Mouse (Mus musculus): ENCODE measurements around the gene Ltb.

DNA sequence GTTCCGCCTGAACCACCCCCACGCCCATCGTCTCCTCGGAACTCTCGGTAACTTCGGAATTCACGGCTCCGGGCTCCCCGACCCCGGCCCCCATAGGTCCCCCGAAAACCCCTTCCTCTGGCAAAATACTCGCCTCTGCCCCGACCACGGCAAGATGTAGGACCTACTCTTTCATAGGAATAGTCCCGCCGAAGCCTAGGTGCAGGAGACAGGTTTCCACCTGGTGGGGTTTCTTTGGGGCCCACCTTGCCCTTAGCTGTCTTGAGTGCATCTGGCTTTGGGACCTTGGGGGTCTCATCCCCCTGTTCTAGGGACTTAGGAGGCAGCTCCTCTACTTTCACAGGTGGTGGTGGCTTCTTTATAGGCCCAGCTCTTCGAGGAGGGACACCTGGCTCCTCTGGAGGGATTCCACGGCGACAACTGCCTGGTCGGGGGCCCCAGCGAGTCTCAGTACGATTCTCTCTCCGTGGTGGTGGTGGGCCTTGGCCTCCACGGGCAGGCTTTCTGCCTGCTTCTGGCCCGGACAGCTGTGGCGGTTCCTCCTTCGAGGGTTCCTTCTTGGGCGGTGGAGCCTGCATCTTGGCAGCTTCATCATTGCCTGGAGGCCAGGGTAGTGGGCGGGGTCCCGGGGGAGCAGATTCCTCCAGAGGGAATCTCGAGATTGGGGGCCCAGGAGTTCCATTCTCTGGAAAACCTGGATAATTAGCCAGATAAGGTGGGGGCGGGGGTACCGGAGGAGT lies 37.6 kb upstream of the Ltb start:
- no peak for TF ChIP-seq POLR2A (IDR thresholded peaks at IDR 0.05; ENCODE audit: borderline replicate concordance, extremely low read depth, insufficient read depth, insufficient read length, poor library complexity, severe bottlenecking)
- no peak for TF ChIP-seq CTCF (IDR thresholded peaks at IDR 0.05; ENCODE audit: borderline replicate concordance, extremely low read depth, insufficient read depth, insufficient read length)

Data from brain, embryonic 14.5 days (tissue).